14 mouse cellular contexts compared by ENCODE assay signal in genomic region chr4:121033006-121033405, GRCm38 (mm10). TPM values are rescaled to one million over a fixed set of nuclear protein-coding genes. Genes with fewer than 3 reads are reported as not detected.
DNase-seq lines count a peak whose midpoint lies in the region; ATAC-seq and TF ChIP-seq lines count a peak whose summit lies in the region.
"Had no signal": no experiment of that assay in that cellular context is flagged by ENCODE, and none has a peak within 500 bp of the region (broad histone marks: within the 10 kb centered on the region; RNA-seq: fewer than 3 reads in every experiment).

No protein-coding gene starts in this region.

- no peak for DNase-seq in gastrocnemius, adult 2 months
- DNase-seq in gastrocnemius, adult 8-10 months (ENCODE audit: low spot score in 2 of 2), result no peak
- no peak for DNase-seq in liver, postnatal 0 days
- peak; percentile 77 for DNase-seq in ES-CJ7 (ENCODE audit: low read depth, low spot score)
- peak; percentile 41 for DNase-seq in induced T-regulatory cell, adult 2 months (ENCODE audit: low read depth)
- DNase-seq in right cerebral cortex, postnatal 10 days (ENCODE audit: low spot score in 2 of 2), result no peak
- DNase-seq in gastrocnemius, postnatal 25 days, result no peak
- DNase-seq: cerebellum, adult 9-11 months; liver, embryonic 13.5 days had no signal

- no peaks in the 10 kb centered on the region for H3K9me3 ChIP-seq in liver, postnatal 0 days (ENCODE audit: low read length)
- no peaks in the 10 kb centered on the region for H3K9me3 ChIP-seq in liver, embryonic 12.5 days (replicated peaks)
- H3K9me3 ChIP-seq: heart, embryonic 10.5 days; liver, embryonic 13.5 days had no signal

- no peak overlapping the region for H3K4me3 ChIP-seq in gastrocnemius, adult 2 months
- no peak overlapping the region for H3K4me3 ChIP-seq in liver, postnatal 0 days (ENCODE audit: low read depth, low read length)
- no peak overlapping the region for H3K4me3 ChIP-seq in liver, embryonic 12.5 days
- H3K4me3 ChIP-seq: heart, embryonic 10.5 days; liver, embryonic 13.5 days had no signal

- H3K4me2 ChIP-seq in liver, postnatal 0 days (ENCODE audit: low read depth, low read length), result no peak overlapping the region
- H3K4me2 ChIP-seq in liver, embryonic 12.5 days, result no peak overlapping the region
- H3K4me2 ChIP-seq: hindbrain, embryonic 14.5 days; liver, embryonic 13.5 days had no signal

- TF ChIP-seq EP300 in liver, postnatal 0 days (IDR thresholded peaks at IDR 0.05; ENCODE audit: low read depth), result no peak

- intact Hi-C loops in gastrocnemius, adult 2 months (cut with DNase I), result loop anchor here (5.0 kb wide), 1 partner anchor 46 kb away; no protein-coding TSS in a partner anchor

- WGBS in liver, postnatal 0 days (ENCODE audit: insufficient replicate concordance), result 84% methylated on average over 2 of the region's 2 CpGs
- 56% methylated on average over 2 of the region's 2 CpGs for WGBS in liver, embryonic 12.5 days (ENCODE audit: insufficient replicate concordance)

- H3K27me3 ChIP-seq in liver, postnatal 0 days (ENCODE audit: insufficient read depth, low read length), result 0 out of 2 replicates have a peak, but pooled peaks cover 3% of the 10 kb centered on the region
- peaks cover 5% of the 10 kb centered on the region for H3K27me3 ChIP-seq in liver, embryonic 12.5 days (replicated peaks)

- no peaks in the 10 kb centered on the region for H3K4me1 ChIP-seq in liver, postnatal 0 days (ENCODE audit: insufficient read depth)
- H3K4me1 ChIP-seq in liver, embryonic 12.5 days, result no peaks in the 10 kb centered on the region

- H3K36me3 ChIP-seq in liver, postnatal 0 days (replicated peaks; ENCODE audit: insufficient read depth, low read length), result no peaks in the 10 kb centered on the region
- H3K36me3 ChIP-seq in liver, embryonic 12.5 days, result no peaks in the 10 kb centered on the region
- H3K36me3 ChIP-seq: heart, embryonic 10.5 days; liver, embryonic 13.5 days had no signal

- H3K27ac ChIP-seq in gastrocnemius, adult 2 months, result no peak overlapping the region
- no peak overlapping the region for H3K27ac ChIP-seq in liver, postnatal 0 days (ENCODE audit: low read depth)
- no peak overlapping the region for H3K27ac ChIP-seq in liver, embryonic 12.5 days
- H3K27ac ChIP-seq: heart, embryonic 10.5 days; hindbrain, embryonic 14.5 days; liver, embryonic 13.5 days had no signal

- no peak for ATAC-seq in liver, postnatal 0 days
- ATAC-seq in liver, embryonic 12.5 days, result no peak

- peak; percentile 22; the same call in 1 of the 2 replicates for TF ChIP-seq CTCF in gastrocnemius, adult 2 months (IDR thresholded peaks at IDR 0.05)
- TF ChIP-seq CTCF in liver, postnatal 0 days (IDR thresholded peaks at IDR 0.05; ENCODE audit: low read depth), result peak; percentile 62

- H3K9ac ChIP-seq in liver, postnatal 0 days (replicated peaks), result no peak overlapping the region
- H3K9ac ChIP-seq in liver, embryonic 12.5 days, result no peak overlapping the region
- H3K9ac ChIP-seq: hindbrain, embryonic 14.5 days; liver, embryonic 13.5 days had no signal

RNA-seq across cellular contexts. Expression of gene Col9a2, which starts 6.2 kb away (rescaled TPM):
- total RNA-seq in gastrocnemius, adult 2 months (2021), result under 1 TPM in 1 of 2 experiments, not detected in 1; 0.20 TPM
- total RNA-seq in gastrocnemius, adult 8-10 months (2022), result under 1 TPM in 2 of 4 experiments, not detected in 2; 0.13 to 0.44 TPM
- polyA plus RNA-seq in liver, postnatal 0 days (2015; fragmentation: Nextera tagmentation; extraction: Ambion mirVana), result 0.34 and 0.44 TPM in 2 replicates
- 2.7 and 3.7 TPM in 2 replicates for polyA plus RNA-seq in liver, embryonic 12.5 days (2016; fragmentation: Nextera tagmentation; extraction: Ambion mirVana)
- under 1 TPM; 0.40 to 0.41 TPM for total RNA-seq in gastrocnemius, postnatal 25 days (2021)
- total RNA-seq: megakaryocyte, adult 5-6 weeks had no signal
- polyA plus RNA-seq: C2C12 had no signal

RNA-seq across cellular contexts. Expression of gene Smap2, which starts 16.0 kb away (rescaled TPM):
- total RNA-seq in gastrocnemius, adult 2 months (2021), result 10 to 100 TPM; 10.8 to 18.2 TPM
- total RNA-seq in gastrocnemius, adult 8-10 months (2022), result 10 to 100 TPM; 11.5 to 15.2 (median 14.0) TPM
- 14.9 and 17.1 TPM in 2 replicates for polyA plus RNA-seq in liver, postnatal 0 days (2015; fragmentation: Nextera tagmentation; extraction: Ambion mirVana)
- polyA plus RNA-seq in liver, embryonic 12.5 days (2016; fragmentation: Nextera tagmentation; extraction: Ambion mirVana), result 45.5 and 46.9 TPM in 2 replicates
- 10 to 100 TPM; 14.5 to 15.9 TPM for total RNA-seq in gastrocnemius, postnatal 25 days (2021)

Comparison
In these comparisons a context has a peak if more than half of its experiments do, and no peak if none do; other contexts are left out.
1. DNase-seq: peak in ES-CJ7 (single experiment) and induced T-regulatory cell, adult 2 months (single experiment); none in gastrocnemius, adult 2 months (single experiment), gastrocnemius, adult 8-10 months (0 of 2), liver, postnatal 0 days (single experiment), right cerebral cortex, postnatal 10 days (0 of 2) and gastrocnemius, postnatal 25 days (single experiment).